Comparison of ENCODE assay signal across 20 mouse cellular contexts in the genomic region with DNA sequence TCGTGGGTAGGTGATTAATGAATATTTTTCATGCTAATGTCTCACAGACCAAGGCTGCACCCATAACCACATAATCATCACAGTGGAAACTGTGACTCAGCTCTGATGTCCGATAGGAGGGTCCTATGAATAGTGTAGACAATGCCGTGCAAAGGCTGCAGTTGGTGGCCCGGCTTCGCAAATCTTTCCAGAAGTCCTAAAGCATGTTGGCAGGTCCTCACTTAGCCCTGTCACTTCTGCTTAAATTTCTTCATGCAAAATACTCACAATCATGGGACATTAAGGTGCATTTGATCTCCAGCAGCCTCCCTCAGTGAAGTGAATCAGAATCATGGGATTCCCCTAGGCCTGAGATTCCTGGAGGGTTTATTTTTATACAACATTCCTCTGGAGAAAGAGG.
DNase-seq lines count a peak whose midpoint lies in the region; ATAC-seq lines count a peak whose summit lies in the region.
"Had no signal": no experiment of that assay in that cellular context is flagged by ENCODE, and none has a peak within 500 bp of the region (broad histone marks: within the 10 kb centered on the region; RNA-seq: fewer than 3 reads in every experiment).

No protein-coding gene starts in this region.

- H3K27ac ChIP-seq in heart, embryonic 13.5 days (replicated peaks): peak overlapping the region; percentile 48; the same call in 1 of the 2 replicates
- H3K27ac ChIP-seq in forebrain, embryonic 13.5 days: no peak overlapping the region
- H3K27ac ChIP-seq: forebrain, embryonic 10.5 days; heart, adult 2 months; hindbrain, embryonic 15.5 days had no signal

- peaks cover 20% of the 10 kb centered on the region for H3K4me1 ChIP-seq in heart, embryonic 13.5 days
- no peaks in the 10 kb centered on the region for H3K4me1 ChIP-seq in forebrain, embryonic 13.5 days
- H3K4me1 ChIP-seq: forebrain, embryonic 10.5 days; hindbrain, embryonic 15.5 days had no signal

- H3K9ac ChIP-seq in heart, embryonic 13.5 days: no peak overlapping the region
- no peak overlapping the region for H3K9ac ChIP-seq in forebrain, embryonic 13.5 days
- H3K9ac ChIP-seq: hindbrain, embryonic 15.5 days had no signal

- H3K9me3 ChIP-seq in heart, embryonic 13.5 days: no peaks in the 10 kb centered on the region
- H3K9me3 ChIP-seq in forebrain, embryonic 13.5 days (replicated peaks): no peaks in the 10 kb centered on the region
- H3K9me3 ChIP-seq: forebrain, embryonic 10.5 days; hindbrain, embryonic 15.5 days had no signal

- H3K4me2 ChIP-seq in heart, embryonic 13.5 days: 0 out of 2 replicates have a peak overlapping the region, but pooled peaks have one; percentile 4
- no peak overlapping the region for H3K4me2 ChIP-seq in forebrain, embryonic 13.5 days
- H3K4me2 ChIP-seq: heart, embryonic 11.5 days; hindbrain, embryonic 15.5 days had no signal

- no peak for ATAC-seq in heart, embryonic 13.5 days (ENCODE audit: extremely low read depth, insufficient number of reproducible peaks, low FRiP score, low TSS enrichment)
- no peak for ATAC-seq in forebrain, embryonic 13.5 days
- ATAC-seq in erythroblast, adult 5-6 weeks (replicated peaks; ENCODE audit: low FRiP score, poor library complexity, severe bottlenecking): no peak
- ATAC-seq in cerebellum, adult (ENCODE audit: insufficient number of reproducible peaks, low FRiP score, low TSS enrichment): no peak
- ATAC-seq: forebrain, embryonic 16.5 days; intestine, embryonic 16.5 days had no signal

- no peak for DNase-seq in heart, postnatal 4 days
- peak; percentile 97 for DNase-seq in Muller cell, postnatal 12 days (ENCODE audit: inconsistent ontology term)
- peak; percentile 69 for DNase-seq in fibroblast of lung, adult 2 months (ENCODE audit: low read depth)
- no peak for DNase-seq in urinary bladder, postnatal 14 days (ENCODE audit: low spot score)
- DNase-seq: adrenal gland, postnatal 14 days; B cell, adult 2 months; cerebellum, adult 2 months; cerebellum, postnatal 10 days; gastrocnemius, postnatal 14 days; heart, adult 2 months; kidney, adult 8-10 months had no signal

- WGBS in heart, embryonic 13.5 days: 54% methylated on average over 5 of the region's 5 CpGs
- 88% methylated on average over 5 of the region's 5 CpGs for WGBS in forebrain, embryonic 13.5 days

- H3K36me3 ChIP-seq in heart, embryonic 13.5 days: no peaks in the 10 kb centered on the region
- H3K36me3 ChIP-seq in forebrain, embryonic 13.5 days (ENCODE audit: poor library complexity, severe bottlenecking): no peaks in the 10 kb centered on the region
- H3K36me3 ChIP-seq: forebrain, embryonic 10.5 days; hindbrain, embryonic 15.5 days had no signal

- no peak overlapping the region for H3K4me3 ChIP-seq in heart, embryonic 13.5 days
- no peak overlapping the region for H3K4me3 ChIP-seq in forebrain, embryonic 13.5 days
- H3K4me3 ChIP-seq: forebrain, embryonic 10.5 days; heart, adult 2 months; hindbrain, embryonic 15.5 days had no signal

- no peaks in the 10 kb centered on the region for H3K27me3 ChIP-seq in heart, embryonic 13.5 days (replicated peaks)
- H3K27me3 ChIP-seq in forebrain, embryonic 13.5 days: no peaks in the 10 kb centered on the region
- H3K27me3 ChIP-seq: hindbrain, embryonic 15.5 days had no signal

Comparison
In these comparisons a context has a peak if more than half of its experiments do, and no peak if none do; other contexts are left out.
1. DNase-seq: peak in Muller cell, postnatal 12 days (single experiment) and fibroblast of lung, adult 2 months (single experiment); none in heart, postnatal 4 days (single experiment) and urinary bladder, postnatal 14 days (single experiment).